Mouse (Mus musculus): Measurements from ENCODE around the gene Gm20388. TPM values are rescaled to one million over a fixed set of nuclear protein-coding genes. Genes with fewer than 3 reads are reported as not detected.

The Gm20388 gene
- polyA plus RNA-seq, 1 experiment from 2014 or later = 47.1 TPM

DNA sequence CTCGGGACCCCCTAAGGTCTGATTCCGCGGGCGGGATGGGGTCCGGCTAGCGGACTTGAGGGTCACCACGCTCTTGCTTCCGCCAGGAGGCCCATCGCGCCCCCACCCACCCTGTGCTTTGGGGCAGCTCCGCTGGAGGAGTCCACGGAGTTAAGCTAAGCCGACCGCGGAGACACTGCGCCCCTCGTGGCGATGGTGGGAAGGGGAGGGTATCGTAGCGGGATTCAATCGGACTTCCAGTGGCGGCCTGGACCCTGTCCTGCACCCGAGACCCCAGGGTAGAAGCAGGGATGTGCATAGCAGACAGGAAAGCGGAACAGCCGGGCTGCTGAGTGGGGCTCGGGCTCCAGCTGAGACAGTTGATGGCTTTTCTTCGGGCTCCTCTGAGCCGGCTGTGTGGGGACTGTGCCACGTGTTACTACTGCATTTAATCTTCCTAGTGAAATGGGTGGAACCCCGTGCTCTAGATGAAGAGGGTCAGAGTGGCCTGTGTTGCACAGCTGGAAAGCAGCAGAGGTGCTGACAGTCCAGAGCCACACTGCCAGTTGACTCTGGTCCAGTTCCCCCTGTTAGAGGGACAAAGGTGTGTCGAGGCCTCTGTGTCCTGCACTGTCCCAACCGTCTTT is 2320.2 kb downstream of the Gm20388 start:
- no peaks in the 10 kb centered on the region for H3K79me2 ChIP-seq (ENCODE audit: inconsistent target)
- no peak overlapping the region for H3K27ac ChIP-seq
- 8% methylated on average over 31 of the region's 32 CpGs for WGBS (ENCODE audit: missing documents)
- no peak overlapping the region; the same call in 1 of the 2 replicates for H3K4me3 ChIP-seq (ENCODE audit: inconsistent target)
- no peaks in the 10 kb centered on the region for H3K36me3 ChIP-seq (ENCODE audit: inconsistent target)

DNA sequence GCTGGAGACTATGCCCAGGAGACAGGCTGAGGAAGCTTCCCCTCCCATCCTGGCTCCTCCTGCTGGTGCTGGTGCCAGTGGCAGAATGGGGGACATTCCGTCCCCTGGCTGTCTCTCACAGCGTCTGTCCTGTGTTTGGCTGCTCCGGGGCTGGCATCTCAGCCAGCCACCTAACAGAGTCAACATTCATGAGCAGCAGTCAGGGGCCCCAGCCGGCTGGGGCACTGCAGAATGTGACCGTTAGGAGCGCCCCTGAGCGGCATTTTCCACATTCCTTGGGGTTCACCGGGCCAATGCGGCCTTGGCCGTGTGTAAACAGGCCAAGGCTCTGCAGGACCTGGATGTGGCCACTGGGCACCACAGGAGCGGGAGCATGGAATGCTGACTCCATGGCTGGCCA is 2323.4 kb downstream of the Gm20388 start:
- no peak overlapping the region for H3K27ac ChIP-seq
- WGBS (ENCODE audit: missing documents) = 83% methylated on average over 11 of the region's 11 CpGs
- no peaks in the 10 kb centered on the region for H3K36me3 ChIP-seq (ENCODE audit: inconsistent target)
- no peaks in the 10 kb centered on the region for H3K79me2 ChIP-seq (ENCODE audit: inconsistent target)
- H3K4me3 ChIP-seq (ENCODE audit: inconsistent target) = no peak overlapping the region

DNA sequence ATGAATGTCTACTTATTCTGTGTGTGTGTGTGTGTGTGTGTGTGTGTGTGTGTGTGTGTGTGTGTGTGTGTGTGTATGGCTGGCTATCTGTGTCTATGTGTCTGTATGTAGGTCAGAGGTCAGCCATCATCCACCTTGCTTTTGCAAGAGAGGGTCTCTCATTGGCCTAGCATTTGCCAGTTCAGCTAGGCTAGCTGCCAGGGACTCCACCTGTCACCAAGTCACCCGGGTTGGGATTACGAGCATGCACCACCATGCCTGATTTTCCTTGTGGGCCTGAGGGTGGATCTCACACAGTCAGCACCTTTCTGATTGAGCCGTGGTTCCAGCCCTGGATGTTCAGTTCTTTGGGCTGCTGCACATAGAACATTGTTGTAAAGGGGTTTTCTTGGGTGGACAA is 2325.9 kb downstream of the Gm20388 start:
- H3K79me2 ChIP-seq (ENCODE audit: inconsistent target) = no peaks in the 10 kb centered on the region
- no peak overlapping the region for H3K27ac ChIP-seq
- H3K36me3 ChIP-seq (ENCODE audit: inconsistent target) = no peaks in the 10 kb centered on the region
- no peak overlapping the region for H3K4me3 ChIP-seq (ENCODE audit: inconsistent target)
- 100% methylated on average over 3 of the region's 3 CpGs for WGBS (ENCODE audit: missing documents)

DNA sequence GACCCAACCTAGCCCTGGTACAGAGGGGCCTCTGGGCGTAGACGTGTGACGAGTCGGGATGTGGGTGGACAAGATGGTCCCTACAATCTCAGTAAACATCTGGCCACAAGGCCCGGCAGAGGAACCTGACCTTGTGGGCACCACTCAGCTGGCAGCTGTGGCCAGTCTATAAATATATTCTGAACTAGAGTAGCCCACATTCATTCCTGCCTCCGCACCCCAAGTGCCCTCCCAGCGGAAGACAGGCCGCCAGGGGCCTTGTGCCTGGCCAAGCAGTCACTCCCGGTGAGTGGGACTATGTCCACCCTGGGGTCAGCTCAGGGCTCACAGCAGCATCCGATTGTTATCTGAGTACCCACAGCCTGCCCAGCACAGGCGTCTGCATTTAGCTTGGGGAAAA is 2327.6 kb downstream of the Gm20388 start:
- no peak overlapping the region for H3K27ac ChIP-seq
- H3K36me3 ChIP-seq (ENCODE audit: inconsistent target) = no peaks in the 10 kb centered on the region
- H3K4me3 ChIP-seq (ENCODE audit: inconsistent target) = no peak overlapping the region
- no peaks in the 10 kb centered on the region for H3K79me2 ChIP-seq (ENCODE audit: inconsistent target)
- 74% methylated on average over 11 of the region's 11 CpGs for WGBS (ENCODE audit: missing documents)

DNA sequence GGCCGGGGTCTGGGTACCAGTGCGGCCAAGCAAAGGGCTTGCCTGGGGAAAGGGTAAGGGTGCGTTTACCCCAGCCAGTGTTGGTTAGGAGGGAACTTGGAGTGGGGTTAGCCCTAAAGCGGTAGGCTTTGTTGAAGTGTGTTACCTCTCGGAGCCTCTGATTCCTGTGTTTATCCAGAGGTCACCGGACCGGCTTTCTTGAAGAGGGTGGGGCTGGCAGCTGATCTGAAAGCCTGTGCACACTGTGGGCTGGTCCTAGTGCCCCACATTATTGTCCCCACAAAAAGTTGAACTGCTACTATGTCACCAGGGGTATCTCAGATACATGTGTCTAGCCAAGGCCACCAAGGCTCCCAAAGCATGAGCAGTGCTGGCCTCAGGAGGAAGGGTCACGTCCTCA is 2328.1 kb downstream of the Gm20388 start:
- no peaks in the 10 kb centered on the region for H3K36me3 ChIP-seq (ENCODE audit: inconsistent target)
- H3K4me3 ChIP-seq (ENCODE audit: inconsistent target) = no peak overlapping the region
- H3K79me2 ChIP-seq (ENCODE audit: inconsistent target) = no peaks in the 10 kb centered on the region
- 83% methylated on average over 8 of the region's 8 CpGs for WGBS (ENCODE audit: missing documents)
- no peak overlapping the region for H3K27ac ChIP-seq

DNA sequence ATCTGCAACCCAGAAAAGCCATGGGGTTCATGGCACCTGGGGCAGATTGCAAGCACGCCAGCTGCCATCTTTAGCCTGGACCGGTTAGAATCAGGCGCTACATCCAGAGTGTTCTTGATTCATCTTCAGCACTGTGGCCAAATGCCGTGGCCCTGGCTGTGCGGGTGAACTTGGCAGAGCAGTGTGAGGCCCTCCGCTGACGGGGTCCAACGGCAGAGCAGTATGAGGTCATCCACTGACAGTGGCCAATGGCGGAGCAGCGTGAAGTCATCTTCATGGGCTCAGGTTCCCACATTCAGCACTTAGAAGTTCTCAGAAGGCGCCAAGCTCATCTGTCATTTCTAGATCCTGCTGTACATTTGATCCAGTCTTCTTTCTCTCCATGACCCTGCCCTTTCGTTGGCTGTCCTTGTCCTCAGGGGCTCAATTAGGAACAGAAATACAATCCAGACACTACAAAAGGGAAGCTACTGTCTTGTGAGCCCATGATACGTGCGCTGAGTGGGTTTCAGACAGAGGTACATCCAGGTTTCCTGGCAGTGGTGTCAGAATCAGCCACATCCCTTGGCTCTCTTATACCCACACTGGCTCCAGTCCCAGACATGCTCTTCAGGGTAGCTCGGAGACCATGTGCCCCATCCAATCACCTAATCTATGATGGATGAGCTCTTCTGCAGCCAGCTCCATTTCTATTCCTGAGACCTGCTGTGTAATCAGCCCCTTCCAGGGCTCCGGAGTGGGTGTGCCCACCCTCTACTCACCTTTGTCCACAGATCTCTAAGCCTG is 2329.8 kb downstream of the Gm20388 start:
- no peak overlapping the region for H3K27ac ChIP-seq
- 89% methylated on average over 16 of the region's 16 CpGs for WGBS (ENCODE audit: missing documents)
- H3K79me2 ChIP-seq (ENCODE audit: inconsistent target) = no peaks in the 10 kb centered on the region
- no peaks in the 10 kb centered on the region for H3K36me3 ChIP-seq (ENCODE audit: inconsistent target)
- H3K4me3 ChIP-seq (ENCODE audit: inconsistent target) = no peak overlapping the region

DNA sequence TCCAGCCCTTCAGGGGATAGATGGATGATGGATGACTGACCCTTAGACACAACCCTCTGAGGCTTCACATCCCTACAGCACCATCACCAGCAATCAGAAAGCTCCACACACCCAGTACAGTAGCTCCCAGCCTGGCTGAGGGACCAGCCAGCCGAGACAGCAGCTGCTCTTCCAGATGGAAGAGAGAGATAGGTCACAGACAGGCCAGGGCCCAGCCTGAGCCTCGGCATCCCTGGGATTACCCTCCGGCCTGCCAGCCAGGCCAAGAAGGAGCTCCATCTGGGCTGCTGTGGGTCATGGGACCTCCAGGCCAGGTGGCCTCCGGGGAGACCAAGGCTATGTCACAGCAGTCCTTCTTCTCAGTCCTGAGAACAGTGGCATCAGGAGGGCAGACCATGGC is 2332.7 kb downstream of the Gm20388 start:
- Histone ChIP-seq H3K36me3 (ENCODE audit: inconsistent target) (no peaks in the 10 kb centered on the region), H3K79me2 (ENCODE audit: inconsistent target) (no peaks in the 10 kb centered on the region), H3K27ac (no peak overlapping the region), H3K4me3 (ENCODE audit: inconsistent target) (no peak overlapping the region)
- 97% methylated on average over 4 of the region's 4 CpGs for WGBS (ENCODE audit: missing documents)

DNA sequence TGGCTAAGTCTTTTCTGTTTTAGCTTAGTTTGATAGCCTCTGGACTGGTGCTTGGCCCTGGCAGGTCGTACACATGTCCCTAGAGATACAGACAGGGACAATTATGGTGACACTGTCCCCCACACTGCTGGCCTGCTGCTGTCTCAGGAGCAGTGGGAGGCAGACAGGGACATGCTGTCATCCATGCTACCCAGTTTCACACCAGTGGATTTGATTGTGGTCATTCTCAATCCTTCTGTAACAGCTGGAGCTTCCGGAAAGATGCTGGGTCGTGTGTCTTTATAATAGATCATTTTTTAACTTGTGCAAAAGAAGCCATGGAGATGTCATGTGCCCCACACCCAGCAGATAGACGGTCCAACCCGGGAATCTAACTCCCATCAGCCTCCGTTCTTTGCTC is 2334.5 kb downstream of the Gm20388 start:
- Histone ChIP-seq H3K79me2 (ENCODE audit: inconsistent target) (no peaks in the 10 kb centered on the region), H3K36me3 (ENCODE audit: inconsistent target) (no peaks in the 10 kb centered on the region)
- whole genome bisulfite sequencing (ENCODE audit: missing documents) = 95% methylated on average over 6 of the region's 6 CpGs

DNA sequence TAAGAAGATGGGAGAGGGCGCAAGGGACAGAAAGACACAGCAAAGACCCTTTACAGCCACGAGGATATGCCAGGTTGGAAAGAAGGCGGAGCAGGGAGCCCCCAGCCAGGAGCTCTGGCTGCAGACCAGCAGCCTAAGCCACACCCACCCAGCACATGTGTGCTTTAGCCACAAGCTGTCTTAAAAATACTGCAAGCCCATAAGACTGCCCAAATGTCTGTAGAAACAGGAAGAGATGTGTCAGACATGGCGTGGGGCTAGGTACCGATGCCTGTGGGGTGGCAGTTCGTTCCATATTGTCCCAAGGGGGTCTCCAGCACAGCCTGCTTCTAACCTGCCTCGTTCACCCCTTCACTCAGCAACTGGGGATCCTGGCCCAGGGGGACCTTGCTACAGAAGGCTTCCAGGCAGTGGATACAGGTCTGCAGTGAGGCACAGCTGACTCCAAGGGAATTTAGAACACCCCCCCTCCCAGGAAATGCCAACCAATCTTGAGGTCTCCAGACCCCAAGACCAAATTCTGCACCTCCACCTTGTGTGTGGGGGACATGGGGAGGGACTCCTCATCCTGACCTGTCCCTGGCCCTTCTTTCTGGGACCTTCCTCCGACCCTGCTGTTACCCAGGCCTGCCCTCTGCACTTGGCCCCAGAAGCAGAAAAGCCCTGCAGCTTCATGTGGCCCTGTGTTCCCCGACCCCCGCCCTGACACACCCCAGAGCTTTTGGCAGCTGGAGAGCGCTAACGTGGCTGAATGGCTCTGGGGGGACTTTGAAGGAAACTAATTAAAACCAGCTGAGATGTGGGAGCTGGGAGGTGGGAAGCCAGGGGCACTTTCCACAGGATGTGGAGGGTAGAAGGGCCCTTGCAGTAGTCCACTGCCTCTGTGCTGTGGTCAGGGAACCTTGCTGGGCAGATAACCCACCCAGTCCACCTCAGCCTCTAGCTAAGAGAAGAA is 2335.9 kb downstream of the Gm20388 start:
- WGBS (ENCODE audit: missing documents) = 49% methylated on average over 12 of the region's 12 CpGs
- Histone ChIP-seq H3K36me3 (ENCODE audit: inconsistent target) (no peaks in the 10 kb centered on the region), H3K27ac (no peak overlapping the region), H3K4me3 (ENCODE audit: inconsistent target) (no peak overlapping the region), H3K79me2 (ENCODE audit: inconsistent target) (no peaks in the 10 kb centered on the region)

More for the DNA sequence above, 2334.5 kb downstream of the Gm20388 start:
- no peak overlapping the region for H3K4me3 ChIP-seq (ENCODE audit: inconsistent target)
- H3K27ac ChIP-seq = no peak overlapping the region

DNA sequence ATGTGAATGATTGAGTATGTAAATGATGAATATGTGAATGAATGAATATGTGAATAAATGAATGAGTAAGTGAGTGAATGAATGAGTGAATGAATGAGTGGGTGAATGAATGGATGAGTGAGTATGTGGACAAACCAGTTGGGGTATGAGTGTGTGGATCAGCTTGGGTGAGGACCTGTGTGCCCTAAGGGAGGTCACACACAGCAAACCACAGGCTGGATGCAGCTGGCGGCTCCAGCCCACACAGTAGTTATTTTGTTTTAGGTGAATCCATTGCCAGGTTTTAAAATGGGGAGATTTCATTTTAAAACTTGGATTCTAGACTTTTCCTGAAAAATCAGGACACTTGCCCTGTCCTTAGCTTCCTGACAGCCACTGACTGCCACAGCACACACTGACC is 2341.1 kb downstream of the Gm20388 start:
- Histone ChIP-seq H3K79me2 (ENCODE audit: inconsistent target) (no peaks in the 10 kb centered on the region), H3K27ac (no peak overlapping the region), H3K36me3 (ENCODE audit: inconsistent target) (no peaks in the 10 kb centered on the region), H3K4me3 (ENCODE audit: inconsistent target) (no peak overlapping the region)
- 100% methylated on average over 1 of the region's 1 CpGs for WGBS (ENCODE audit: missing documents)

DNA sequence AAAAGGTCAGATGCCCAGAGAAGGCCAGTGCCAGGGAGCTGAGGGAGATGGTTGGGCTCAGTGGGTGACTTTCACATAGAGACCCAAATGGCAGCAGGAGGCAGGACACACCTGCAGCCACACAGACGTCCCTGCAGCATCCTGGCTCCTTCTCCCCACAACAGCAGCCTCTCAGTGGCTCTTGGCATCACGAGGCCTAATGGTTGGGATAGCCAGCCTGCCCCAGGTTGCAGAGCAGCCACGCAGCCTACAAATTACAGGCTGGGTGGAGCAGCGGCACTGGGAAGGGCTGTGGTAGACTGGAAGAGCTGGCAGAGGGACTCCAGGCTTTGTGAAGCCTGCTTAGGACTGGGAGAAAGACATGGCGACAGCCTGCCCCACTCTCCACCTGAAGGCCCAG is 2341.7 kb downstream of the Gm20388 start:
- H3K27ac ChIP-seq = no peak overlapping the region
- no peaks in the 10 kb centered on the region for H3K36me3 ChIP-seq (ENCODE audit: inconsistent target)
- no peaks in the 10 kb centered on the region for H3K79me2 ChIP-seq (ENCODE audit: inconsistent target)
- WGBS (ENCODE audit: missing documents) = 73% methylated on average over 5 of the region's 5 CpGs
- no peak overlapping the region for H3K4me3 ChIP-seq (ENCODE audit: inconsistent target)

DNA sequence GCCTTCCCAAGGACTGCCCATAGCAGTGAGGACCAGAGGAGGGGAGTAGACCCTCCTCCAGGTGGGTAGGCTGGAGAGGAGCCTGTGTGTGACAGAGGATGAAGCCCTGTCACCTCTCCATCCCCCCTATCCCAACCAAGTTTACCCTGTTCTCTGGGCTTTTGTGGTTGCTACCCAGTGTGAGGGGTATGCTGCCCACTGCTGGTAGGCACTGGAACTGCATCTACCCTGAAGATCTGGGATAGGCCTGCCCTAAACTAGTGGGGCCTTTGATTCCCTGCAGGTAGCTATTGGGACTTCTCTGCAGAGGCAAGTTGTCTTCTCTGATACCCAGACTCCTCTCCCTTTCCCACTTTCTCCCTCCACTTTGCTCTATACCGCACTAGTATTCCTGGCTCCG is 2348.7 kb downstream of the Gm20388 start:
- H3K27ac ChIP-seq = no peak overlapping the region
- no peaks in the 10 kb centered on the region for H3K79me2 ChIP-seq (ENCODE audit: inconsistent target)
- no peaks in the 10 kb centered on the region for H3K36me3 ChIP-seq (ENCODE audit: inconsistent target)
- WGBS (ENCODE audit: missing documents) = 85% methylated on average over 2 of the region's 2 CpGs
- no peak overlapping the region for H3K4me3 ChIP-seq (ENCODE audit: inconsistent target)

DNA sequence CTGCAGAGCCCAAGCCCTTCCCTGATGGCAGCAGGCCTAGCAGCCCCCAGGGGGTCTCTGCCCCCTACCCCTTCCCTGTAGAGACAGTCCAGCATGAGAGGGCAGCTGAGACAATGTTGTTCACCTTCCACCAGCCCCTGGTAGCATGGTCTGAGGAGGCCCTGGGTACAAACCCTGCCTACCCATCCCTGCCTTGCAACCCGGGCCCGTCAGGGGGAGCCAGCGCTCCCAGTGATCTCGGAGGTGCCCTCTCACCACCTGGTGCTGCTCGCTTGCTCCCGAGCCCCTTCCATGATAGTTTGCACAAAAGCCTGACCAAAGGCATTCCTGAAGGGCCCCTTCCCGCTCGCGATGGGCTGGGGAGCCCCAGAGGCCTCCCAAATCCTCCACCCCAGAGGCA is 2350.1 kb downstream of the Gm20388 start:
- Histone ChIP-seq H3K79me2 (ENCODE audit: inconsistent target) (no peaks in the 10 kb centered on the region), H3K27ac (no peak overlapping the region), H3K4me3 (ENCODE audit: inconsistent target) (no peak overlapping the region), H3K36me3 (ENCODE audit: inconsistent target) (no peaks in the 10 kb centered on the region)
- 86% methylated on average over 9 of the region's 9 CpGs for WGBS (ENCODE audit: missing documents)

DNA sequence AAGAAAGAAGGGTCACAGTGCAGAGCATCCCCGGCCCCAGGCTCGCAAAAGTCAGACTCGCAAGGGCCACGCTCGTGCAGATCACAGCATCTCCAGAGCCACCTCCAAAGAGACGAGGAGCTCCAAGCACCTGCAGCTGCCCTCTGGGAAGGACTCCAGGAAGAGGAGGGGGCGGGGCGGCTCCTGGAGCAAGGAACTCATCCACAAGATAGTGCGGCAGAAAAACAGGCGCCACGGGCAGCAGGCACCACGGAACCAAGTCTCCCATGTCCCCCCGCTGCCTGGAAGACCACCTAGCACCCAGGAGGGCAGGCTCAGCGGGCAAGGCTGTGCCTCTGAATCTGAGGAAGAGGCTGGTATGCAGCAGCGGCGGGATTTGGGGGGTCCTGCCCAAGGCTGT is 2352.2 kb downstream of the Gm20388 start:
- 78% methylated on average over 16 of the region's 16 CpGs for WGBS (ENCODE audit: missing documents)
- no peak overlapping the region for H3K27ac ChIP-seq
- no peak overlapping the region for H3K4me3 ChIP-seq (ENCODE audit: inconsistent target)
- H3K79me2 ChIP-seq (ENCODE audit: inconsistent target) = no peaks in the 10 kb centered on the region
- no peaks in the 10 kb centered on the region for H3K36me3 ChIP-seq (ENCODE audit: inconsistent target)

DNA sequence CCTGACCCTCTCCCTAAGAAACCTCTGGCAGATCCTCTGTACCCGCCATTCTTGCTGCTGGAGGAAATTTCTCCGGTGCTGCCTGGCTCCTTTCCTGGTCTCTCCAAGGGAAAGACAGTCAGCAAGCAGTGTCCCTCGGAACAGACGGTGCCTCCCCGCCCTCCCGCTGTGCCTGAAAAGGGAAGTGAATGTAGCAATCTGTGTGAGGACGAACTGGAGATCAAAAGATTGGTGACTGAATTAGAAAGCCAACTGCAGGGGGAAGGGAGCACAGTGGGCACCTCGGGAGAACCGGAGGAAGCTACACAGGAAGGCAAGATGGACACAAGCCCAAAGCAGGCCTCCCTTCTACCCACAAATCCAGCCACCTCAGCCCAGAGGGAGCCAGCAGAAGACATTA is 2353.6 kb downstream of the Gm20388 start:
- no peak overlapping the region for H3K4me3 ChIP-seq (ENCODE audit: inconsistent target)
- peak overlapping the region; percentile 29; the same call in 1 of the 2 replicates for H3K27ac ChIP-seq
- no peaks in the 10 kb centered on the region for H3K79me2 ChIP-seq (ENCODE audit: inconsistent target)
- no peaks in the 10 kb centered on the region for H3K36me3 ChIP-seq (ENCODE audit: inconsistent target)
- WGBS (ENCODE audit: missing documents) = 2% methylated on average over 9 of the region's 9 CpGs

Measured in macrophage (primary cell).